ENCODE assay signal across 22 mouse cellular contexts in the genomic region with DNA sequence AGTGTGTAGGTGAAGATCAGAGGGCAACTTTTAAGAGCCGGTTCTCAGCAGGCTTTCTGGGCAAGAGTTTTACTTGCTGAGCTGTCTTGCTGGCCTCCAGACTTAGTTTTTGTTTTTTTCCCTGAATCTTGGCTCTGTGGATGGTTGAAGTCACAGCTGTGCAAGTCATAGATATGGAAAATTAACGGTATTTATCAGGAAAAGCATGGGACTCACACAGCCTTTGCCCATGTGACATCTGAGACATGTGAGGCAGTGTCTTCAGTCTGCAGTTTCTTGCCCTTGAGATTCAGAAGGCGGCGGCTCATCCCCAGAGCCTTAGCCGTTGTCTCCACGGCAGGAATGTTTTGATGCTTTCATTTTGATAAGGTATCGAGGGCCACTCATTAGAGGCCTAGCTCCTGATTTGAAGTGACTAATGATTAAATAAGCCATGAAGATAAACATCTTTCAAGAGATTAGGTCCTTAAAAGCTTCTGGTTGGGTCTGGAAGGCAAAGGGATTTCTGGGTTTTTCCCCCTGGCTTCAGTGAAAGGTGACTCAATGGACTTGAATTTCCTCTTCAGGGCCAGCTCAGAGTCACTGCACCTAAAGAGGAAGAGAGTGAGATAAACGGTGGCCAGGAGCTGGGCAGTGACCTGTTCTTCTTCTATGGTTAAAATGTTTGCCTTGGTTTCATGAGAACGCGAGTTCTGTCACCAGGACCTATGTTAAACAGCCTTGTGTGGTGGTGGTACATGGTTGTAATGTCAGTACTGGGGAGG. TPM values are rescaled to one million over a fixed set of nuclear protein-coding genes. Genes with fewer than 3 reads are reported as not detected.
DNase-seq lines count a peak whose midpoint lies in the region; ATAC-seq and TF ChIP-seq lines count a peak whose summit lies in the region.
"Had no signal": no experiment of that assay in that cellular context is flagged by ENCODE, and none has a peak within 500 bp of the region (broad histone marks: within the 10 kb centered on the region; RNA-seq: fewer than 3 reads in every experiment).

No protein-coding gene starts in this region.

- H3K27me3 ChIP-seq in kidney, adult 2 months (replicated peaks; ENCODE audit: control insufficient read depth, insufficient read depth, low read length), result no peaks in the 10 kb centered on the region
- no peaks in the 10 kb centered on the region for H3K27me3 ChIP-seq in MEL (ENCODE audit: control insufficient read depth in 1 of 2, insufficient read depth in 2 of 2, low read length in 2 of 2)
- 0 out of 2 replicates have a peak, but pooled peaks cover 3% of the 10 kb centered on the region for H3K27me3 ChIP-seq in midbrain, postnatal 0 days (ENCODE audit: insufficient read depth, low read length)
- H3K27me3 ChIP-seq: forebrain, embryonic 13.5 days; midbrain, embryonic 12.5 days had no signal

- no peak for TF ChIP-seq RAD21 in MEL (IDR thresholded peaks at IDR 0.05; ENCODE audit: low read depth, low read length)

- H3K36me3 ChIP-seq in kidney, adult 2 months (ENCODE audit: control insufficient read depth, insufficient read depth, low read length), result no peaks in the 10 kb centered on the region
- H3K36me3 ChIP-seq in MEL (ENCODE audit: control insufficient read depth in 1 of 2, insufficient read depth in 2 of 2, low read length in 2 of 2), result peaks cover 0 to 3% of the 10 kb centered on the region in 2 experiments; a peak in 2 of 4 replicates
- no peaks in the 10 kb centered on the region for H3K36me3 ChIP-seq in midbrain, postnatal 0 days (ENCODE audit: insufficient read depth, low read length)
- H3K36me3 ChIP-seq: midbrain, embryonic 12.5 days had no signal

- intact Hi-C loops in gastrocnemius, adult 2 months (cut with DNase I), result no loop called here

- WGBS in kidney, adult 2 months, result 73% methylated on average over 10 of the region's 10 CpGs
- WGBS in midbrain, postnatal 0 days, result 90% methylated on average over 10 of the region's 10 CpGs

- no peaks in the 10 kb centered on the region for H3K4me1 ChIP-seq in kidney, adult 2 months (ENCODE audit: control insufficient read depth, insufficient read depth, low read length)
- peaks cover 3 to 8% of the 10 kb centered on the region in 2 experiments; a peak in 3 of 4 replicates for H3K4me1 ChIP-seq in MEL (ENCODE audit: control insufficient read depth in 1 of 2, insufficient read depth in 2 of 2, low read length in 2 of 2)
- H3K4me1 ChIP-seq in midbrain, postnatal 0 days (ENCODE audit: insufficient read depth, low read length), result no peaks in the 10 kb centered on the region
- H3K4me1 ChIP-seq: forebrain, embryonic 13.5 days had no signal

- no peaks in the 10 kb centered on the region for H3K79me2 ChIP-seq in MEL (ENCODE audit: control insufficient read depth, insufficient read depth, low read length, poor library complexity)

- DNase-seq in gastrocnemius, adult 2 months, result peak; percentile 36
- no peak for DNase-seq in gastrocnemius, postnatal 25 days
- no peak for DNase-seq in kidney, adult 2 months
- no peak for DNase-seq in kidney, postnatal 25 days
- peak; percentile 62 for DNase-seq in MEL (ENCODE audit: low read depth, low spot score)
- DNase-seq in midbrain, postnatal 0 days (ENCODE audit: low spot score), result no peak
- DNase-seq: adrenal gland, postnatal 10 days; cerebellum, adult 18-20 months; cerebellum, postnatal 36 days; retina, postnatal 1 day; thymus, postnatal 4 days had no signal

- peak overlapping the region; percentile 27 for H3K9ac ChIP-seq in MEL (ENCODE audit: control insufficient read depth, low read depth, low read length, poor library complexity, severe bottlenecking)
- no peak overlapping the region for H3K9ac ChIP-seq in midbrain, postnatal 0 days (replicated peaks; ENCODE audit: low read length, poor library complexity, severe bottlenecking)
- H3K9ac ChIP-seq: forebrain, embryonic 13.5 days; hindbrain, embryonic 14.5 days; liver, embryonic 14.5 days; midbrain, embryonic 12.5 days had no signal

- peak; percentile 32; the same call in 1 of the 2 replicates for ATAC-seq in megakaryocyte, adult 5-6 weeks (ENCODE audit: poor library complexity, severe bottlenecking)
- no peak for ATAC-seq in midbrain, postnatal 0 days (ENCODE audit: low FRiP score)
- ATAC-seq in monocyte, adult 5-6 weeks (replicated peaks; ENCODE audit: insufficient number of reproducible peaks, low FRiP score, low TSS enrichment, poor library complexity, severe bottlenecking), result no peak
- ATAC-seq: forebrain, embryonic 13.5 days; intestine, embryonic 16.5 days had no signal

- no peak for TF ChIP-seq EP300 in MEL (IDR thresholded peaks at IDR 0.05; ENCODE audit: low read depth in 1 of 2, low read length in 2 of 2)

- TF ChIP-seq CTCF in gastrocnemius, adult 2 months (IDR thresholded peaks at IDR 0.05), result no peak
- TF ChIP-seq CTCF in kidney, adult 2 months (conservative IDR thresholded peaks at IDR 0.05; ENCODE audit: insufficient read depth, insufficient read length, low read depth, low read length), result no peak
- TF ChIP-seq CTCF in MEL (IDR thresholded peaks at IDR 0.05 in 2 of 3, conservative IDR thresholded peaks at IDR 0.05 in 1 of 3; ENCODE audit: control insufficient read depth in 1 of 3, insufficient read depth in 1 of 3, low read depth in 2 of 3, low read length in 3 of 3, poor library complexity in 1 of 3, severe bottlenecking in 1 of 3), result no peak
- no peak for TF ChIP-seq CTCF in midbrain, postnatal 0 days (IDR thresholded peaks at IDR 0.05)

- no peak overlapping the region for H3K4me2 ChIP-seq in midbrain, postnatal 0 days (ENCODE audit: low read depth, low read length, poor library complexity, severe bottlenecking)
- H3K4me2 ChIP-seq: forebrain, embryonic 13.5 days; hindbrain, embryonic 14.5 days; midbrain, embryonic 12.5 days had no signal

- H3K9me3 ChIP-seq in MEL (replicated peaks; ENCODE audit: insufficient read depth, low read length), result no peaks in the 10 kb centered on the region
- no peaks in the 10 kb centered on the region for H3K9me3 ChIP-seq in midbrain, postnatal 0 days (ENCODE audit: low read length)
- H3K9me3 ChIP-seq: forebrain, embryonic 13.5 days; limb, embryonic 10.5 days; midbrain, embryonic 12.5 days had no signal

- H3K4me3 ChIP-seq in gastrocnemius, adult 2 months, result peak overlapping the region; percentile 10; the same call in 1 of the 2 replicates
- H3K4me3 ChIP-seq in kidney, adult 2 months (ENCODE audit: insufficient read depth, low read depth, low read length), result no peak overlapping the region
- H3K4me3 ChIP-seq in MEL (ENCODE audit: control insufficient read depth in 1 of 2, insufficient read depth in 1 of 2, low read depth in 2 of 2, low read length in 2 of 2), result peak overlapping the region; percentile 34 to 44
- no peak overlapping the region for H3K4me3 ChIP-seq in midbrain, postnatal 0 days (ENCODE audit: low read depth, low read length)
- H3K4me3 ChIP-seq: forebrain, embryonic 13.5 days; layer of hippocampus, adult 2 months; left cerebral cortex, adult 2 months; limb, embryonic 10.5 days; midbrain, embryonic 12.5 days had no signal

- peak overlapping the region; percentile 82 for H3K27ac ChIP-seq in gastrocnemius, adult 2 months
- peak overlapping the region; percentile 36; the same call in 1 of the 2 replicates for H3K27ac ChIP-seq in kidney, adult 2 months (ENCODE audit: insufficient read depth, low read depth, low read length)
- H3K27ac ChIP-seq in MEL (ENCODE audit: control insufficient read depth, low read depth, low read length), result no peak overlapping the region
- no peak overlapping the region for H3K27ac ChIP-seq in midbrain, postnatal 0 days (ENCODE audit: low read depth, low read length)
- H3K27ac ChIP-seq: forebrain, embryonic 13.5 days; hindbrain, embryonic 14.5 days; layer of hippocampus, adult 2 months; left cerebral cortex, adult 2 months; limb, embryonic 10.5 days; liver, embryonic 14.5 days; midbrain, embryonic 12.5 days had no signal

- TF ChIP-seq POLR2A in kidney, adult 2 months (IDR thresholded peaks at IDR 0.05; ENCODE audit: low read depth, low read length), result no peak
- TF ChIP-seq POLR2A in MEL (IDR thresholded peaks at IDR 0.05; ENCODE audit: control insufficient read depth in 1 of 2, insufficient read depth in 1 of 2, low read depth in 1 of 2, low read length in 2 of 2, poor library complexity in 1 of 2), result no peak

RNA-seq across cellular contexts. Expression of gene Itpripl2, which starts 10.5 kb away (rescaled TPM):
- 1 to 10 TPM; 6.3 to 9.9 TPM for total RNA-seq in gastrocnemius, adult 2 months (2021)
- 10 to 100 TPM; 10.4 to 11.4 TPM for total RNA-seq in gastrocnemius, postnatal 25 days (2021)
- polyA plus RNA-seq in kidney, adult 2 months (2012; rRNA removed), result 6.9 and 7.9 TPM in 2 replicates
- 3.3 and 4.3 TPM in 2 replicates for total RNA-seq in MEL (2012; rRNA removed)
- polyA plus RNA-seq in MEL (2012; ENCODE audit: insufficient read depth in 1 of 2, insufficient read length in 2 of 2, low read depth in 1 of 2, low replicate concordance in 2 of 2, missing spikeins in 1 of 2), result 1 to 10 TPM in 1 of 2 experiments, not detected in 1; 4.8 TPM
- 16.5 and 17.1 TPM in 2 replicates for total RNA-seq in megakaryocyte, adult 5-6 weeks (2015)
- 32.1 and 36.1 TPM in 2 replicates for total RNA-seq in megakaryocyte, adult 5-6 weeks (2017)
- total RNA-seq in midbrain, postnatal 0 days (2014; rRNA removed), result 5.2 and 5.4 TPM in 2 replicates
- 0.48 and 0.52 TPM in 2 replicates for polyA plus RNA-seq in midbrain, postnatal 0 days (2015; fragmentation: Nextera tagmentation; extraction: Ambion mirVana)
- total RNA-seq in monocyte, adult 5-6 weeks (2017), result 13.5 to 17.3 TPM (median 14.1 TPM) in 3 replicates

RNA-seq across cellular contexts. Expression of gene Syt17, which starts 33.2 kb away (rescaled TPM):
- under 1 TPM; 0.41 to 0.61 TPM for total RNA-seq in gastrocnemius, adult 2 months (2021)
- total RNA-seq in gastrocnemius, postnatal 25 days (2021), result under 1 TPM; 0.64 to 0.74 TPM
- 10.6 and 11.9 TPM in 2 replicates for polyA plus RNA-seq in kidney, adult 2 months (2012; rRNA removed)
- total RNA-seq in MEL (2012; rRNA removed), result not detected in 2 replicates
- polyA plus RNA-seq in MEL (2012; ENCODE audit: insufficient read depth in 1 of 2, insufficient read length in 2 of 2, low read depth in 1 of 2, low replicate concordance in 2 of 2, missing spikeins in 1 of 2), result not detected
- total RNA-seq in megakaryocyte, adult 5-6 weeks (2015), result not detected in 2 replicates
- total RNA-seq in megakaryocyte, adult 5-6 weeks (2017), result not detected in 2 replicates
- 47.4 and 61.3 TPM in 2 replicates for total RNA-seq in midbrain, postnatal 0 days (2014; rRNA removed)
- polyA plus RNA-seq in midbrain, postnatal 0 days (2015; fragmentation: Nextera tagmentation; extraction: Ambion mirVana), result 31.6 and 34.9 TPM in 2 replicates
- not detected in 3 replicates for total RNA-seq in monocyte, adult 5-6 weeks (2017)
- total RNA-seq: granulocyte monocyte progenitor cell, adult 5-6 weeks had no signal

RNA-seq across cellular contexts. Expression of gene Coq7, which starts 51.9 kb away (rescaled TPM):
- 10 to 100 TPM; 46.0 to 75.6 TPM for total RNA-seq in gastrocnemius, adult 2 months (2021)
- total RNA-seq in gastrocnemius, postnatal 25 days (2021), result 10 to 100 TPM; 59.5 to 62.9 TPM
- polyA plus RNA-seq in kidney, adult 2 months (2012; rRNA removed), result 75.9 and 82.6 TPM in 2 replicates
- 64.9 and 66.2 TPM in 2 replicates for total RNA-seq in MEL (2012; rRNA removed)
- polyA plus RNA-seq in MEL (2012; ENCODE audit: insufficient read depth in 1 of 2, insufficient read length in 2 of 2, low read depth in 1 of 2, low replicate concordance in 2 of 2, missing spikeins in 1 of 2), result 10 to 100 TPM in 1 of 2 experiments, not detected in 1; 59.5 TPM
- total RNA-seq in megakaryocyte, adult 5-6 weeks (2015), result 18.3 and 19.5 TPM in 2 replicates
- 20.9 and 21.5 TPM in 2 replicates for total RNA-seq in megakaryocyte, adult 5-6 weeks (2017)
- 30.9 and 38.2 TPM in 2 replicates for total RNA-seq in midbrain, postnatal 0 days (2014; rRNA removed)
- 128 and 131 TPM in 2 replicates for polyA plus RNA-seq in midbrain, postnatal 0 days (2015; fragmentation: Nextera tagmentation; extraction: Ambion mirVana)
- 4.1 to 7.9 TPM (median 5.2 TPM) in 3 replicates for total RNA-seq in monocyte, adult 5-6 weeks (2017)

Comparison
In these comparisons a context has a peak if more than half of its experiments do, and no peak if none do; other contexts are left out.
1. DNase-seq: peak in gastrocnemius, adult 2 months (single experiment) and MEL (single experiment); none in gastrocnemius, postnatal 25 days (single experiment), kidney, adult 2 months (single experiment), kidney, postnatal 25 days (0 of 2) and midbrain, postnatal 0 days (single experiment).
2. H3K27ac ChIP-seq: peak in gastrocnemius, adult 2 months (single experiment) and kidney, adult 2 months (single experiment); none in MEL (single experiment) and midbrain, postnatal 0 days (single experiment).
3. H3K4me3 ChIP-seq: peak in gastrocnemius, adult 2 months (single experiment) and MEL (2 of 2); none in kidney, adult 2 months (single experiment) and midbrain, postnatal 0 days (single experiment).
4. RNA of gene Syt17, which starts 33.2 kb away (total RNA-seq): 47.4 to 61.3 TPM in midbrain, postnatal 0 days; 0.64 to 0.74 TPM in gastrocnemius, postnatal 25 days, 0.41 to 0.61 TPM in gastrocnemius, adult 2 months, not detected in MEL, not detected in megakaryocyte, adult 5-6 weeks and not detected in monocyte, adult 5-6 weeks; every median in the first group is over 10 times any median in the second.